Mouse (Mus musculus): ENCODE data around the gene Pex6.
A peak's percentile ranks its signal among the peaks of the same experiment; 100 is the strongest.
"Not testable (repeated sequence)": the region's sequence is repeated elsewhere in the genome, so short reads cannot be mapped to it uniquely, and the experiment has no call there.

Pex6 gene

DNA sequence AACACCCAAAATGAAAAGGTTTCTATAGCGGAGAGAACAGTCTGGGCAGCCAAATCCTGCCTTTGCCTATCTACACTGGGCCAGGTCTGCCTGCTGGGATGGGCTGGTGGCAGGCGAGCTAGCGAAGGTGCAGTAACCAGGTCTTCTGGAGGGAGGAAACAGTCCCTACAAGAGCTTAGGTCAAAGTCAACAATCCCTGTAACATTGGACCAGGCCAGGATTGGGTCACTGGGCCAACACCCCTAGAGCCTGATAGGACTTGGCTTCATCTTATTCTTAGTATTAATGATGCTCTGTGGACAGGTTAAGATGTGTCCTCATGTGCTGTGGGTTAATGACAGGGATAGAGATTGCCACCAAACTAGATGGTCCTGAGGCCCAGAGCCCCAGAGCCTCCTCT is 22.8 kb downstream of the Pex6 start:
- no peak for DNase-seq (ENCODE audit: low spot score in 2 of 2)

DNA sequence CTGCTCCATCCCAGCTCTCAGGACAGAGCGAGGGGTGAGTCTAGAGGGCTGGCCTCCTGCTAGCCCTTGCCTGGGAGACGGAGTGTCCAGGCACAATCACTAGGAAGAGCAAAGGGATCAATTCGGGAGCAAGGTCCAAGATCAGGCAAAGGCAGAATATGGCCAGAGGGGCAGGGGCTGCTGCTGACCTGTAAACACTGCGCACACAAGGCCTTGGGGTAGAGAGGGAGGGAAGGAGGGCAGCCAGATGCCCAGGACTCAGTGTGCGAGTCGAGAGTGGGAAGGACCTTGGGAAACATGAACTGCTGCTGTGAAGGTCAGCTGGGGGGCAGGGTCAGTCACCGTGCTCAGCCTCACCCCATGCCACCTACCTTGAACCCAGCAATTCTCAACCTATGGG is 24.0 kb downstream of the Pex6 start:
- no peak for DNase-seq (ENCODE audit: low spot score in 2 of 2)

DNA sequence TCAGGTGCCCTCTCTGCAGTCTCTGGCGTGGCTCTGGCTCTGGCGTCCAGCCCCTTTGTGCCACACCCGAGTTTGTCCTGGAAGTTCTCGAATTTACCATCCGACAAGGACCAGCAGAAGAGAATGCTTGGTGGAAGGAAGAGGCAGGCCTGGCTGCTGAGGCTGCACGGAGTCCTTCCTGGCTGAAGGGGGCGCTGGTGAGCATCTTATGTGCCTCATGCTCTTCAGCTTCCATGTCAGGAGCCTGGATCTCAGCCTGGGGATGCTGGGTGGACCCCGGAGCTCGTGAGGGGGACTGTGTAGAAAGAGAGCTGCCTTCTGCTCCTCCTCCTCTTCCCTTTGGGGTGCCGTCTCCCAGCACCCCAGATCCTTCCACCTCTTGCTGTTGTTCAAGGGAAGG is 24.9 kb downstream of the Pex6 start:
- DNase-seq (ENCODE audit: low spot score in 2 of 2) = peak; percentile 34 to 70

DNA sequence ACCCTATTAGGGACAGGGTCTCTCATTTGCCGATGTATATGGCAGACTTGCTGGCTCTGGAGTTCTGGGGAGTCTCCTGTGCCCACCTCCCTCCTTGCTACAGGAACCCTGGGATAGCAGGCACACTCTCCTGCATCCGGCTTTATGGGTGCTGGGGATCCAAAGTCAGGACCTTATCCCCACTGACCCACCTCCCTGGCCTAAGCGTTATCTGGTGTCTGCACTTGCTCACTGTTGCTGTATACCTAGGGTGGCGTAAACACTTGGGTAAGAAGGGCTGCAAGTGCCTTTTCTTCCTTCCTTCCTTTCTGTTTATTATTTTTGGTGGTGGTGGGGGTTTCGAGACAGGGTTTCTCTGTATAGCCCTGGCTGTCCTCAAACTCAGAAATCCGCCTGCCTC is 30.0 kb downstream of the Pex6 start:
- DNase-seq (ENCODE audit: low spot score in 2 of 2) = no peak

DNA sequence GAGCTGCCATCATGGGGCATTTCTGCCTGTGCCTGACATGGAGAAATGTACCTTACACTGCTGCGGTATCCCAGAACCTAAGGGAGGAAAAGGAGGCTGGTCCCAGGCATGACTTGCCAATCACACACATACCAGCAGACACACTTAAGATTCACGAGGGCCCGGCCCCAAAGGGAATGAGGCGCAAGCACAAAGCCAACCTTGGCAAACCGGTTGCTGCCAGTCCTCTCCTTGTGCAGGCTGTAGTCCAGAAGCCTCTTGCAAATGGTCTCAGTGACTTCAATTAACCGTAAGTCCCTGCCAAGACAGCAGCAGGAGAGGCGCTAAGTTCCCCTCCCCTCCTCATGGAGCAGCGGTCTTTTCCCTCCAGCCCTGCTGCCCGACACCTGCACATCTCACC is 31.7 kb downstream of the Pex6 start:
- DNase-seq (ENCODE audit: low spot score in 2 of 2) = no peak

DNA sequence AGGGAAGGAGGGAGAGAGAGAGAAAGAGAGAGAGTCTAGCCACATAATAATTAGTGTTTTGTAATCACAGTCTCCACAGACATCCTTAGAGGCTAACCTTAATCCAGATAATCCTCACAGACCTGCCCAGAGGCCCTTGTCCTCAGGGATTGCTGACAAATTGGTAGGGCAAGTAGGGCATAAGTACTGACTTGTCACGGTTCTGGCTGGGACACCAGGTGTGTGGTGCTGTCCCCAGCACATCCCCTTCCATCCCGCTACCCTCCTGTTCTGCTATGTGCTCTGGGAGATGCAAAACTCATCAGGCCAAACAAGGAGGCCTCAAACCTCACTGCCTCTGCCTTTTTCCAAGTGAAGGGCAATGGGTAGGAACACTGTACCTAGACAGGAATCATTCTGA is 34.2 kb downstream of the Pex6 start:
- DNase-seq (ENCODE audit: low spot score in 2 of 2) = no peak

DNA sequence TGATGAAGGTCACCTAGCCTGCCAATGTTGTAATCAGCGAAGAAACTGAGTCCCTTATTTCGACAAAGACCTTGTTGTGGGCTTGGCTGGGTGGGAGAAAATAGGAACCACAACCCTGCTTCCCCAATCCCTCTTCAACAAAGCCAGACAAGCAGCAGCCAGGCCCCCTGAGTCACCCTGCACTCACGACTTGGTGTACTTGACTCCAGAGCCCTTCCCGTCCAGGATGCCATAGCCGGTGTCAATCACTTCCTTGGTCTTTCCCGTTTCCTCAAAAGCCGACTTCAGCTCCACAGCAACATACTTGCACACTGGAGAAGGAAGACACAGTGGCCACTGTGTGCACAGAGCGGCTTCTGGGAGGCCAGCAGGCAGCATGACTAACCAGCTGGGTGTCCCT is 36.0 kb downstream of the Pex6 start:
- no peak for DNase-seq (ENCODE audit: low spot score in 2 of 2)

DNA sequence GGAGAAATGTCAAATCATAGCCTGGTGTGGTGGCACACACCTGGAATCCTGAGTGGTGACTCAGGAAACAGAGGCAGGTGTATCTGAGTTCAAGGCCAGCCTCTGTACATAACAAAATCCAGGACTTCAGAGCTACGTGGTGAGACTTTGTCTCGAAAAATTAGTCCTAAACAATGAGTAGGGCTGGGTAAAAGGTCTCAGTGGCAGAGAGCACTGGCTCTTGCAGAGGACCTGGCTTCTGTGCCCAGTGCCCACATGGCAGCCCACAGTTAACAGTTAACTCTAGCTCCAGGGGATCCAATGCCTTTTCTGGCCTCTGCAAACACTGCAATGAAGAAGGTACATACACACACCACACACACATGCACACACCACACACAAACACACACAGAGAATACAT is 36.5 kb downstream of the Pex6 start:
- no peak for DNase-seq (ENCODE audit: low spot score in 2 of 2)

DNA sequence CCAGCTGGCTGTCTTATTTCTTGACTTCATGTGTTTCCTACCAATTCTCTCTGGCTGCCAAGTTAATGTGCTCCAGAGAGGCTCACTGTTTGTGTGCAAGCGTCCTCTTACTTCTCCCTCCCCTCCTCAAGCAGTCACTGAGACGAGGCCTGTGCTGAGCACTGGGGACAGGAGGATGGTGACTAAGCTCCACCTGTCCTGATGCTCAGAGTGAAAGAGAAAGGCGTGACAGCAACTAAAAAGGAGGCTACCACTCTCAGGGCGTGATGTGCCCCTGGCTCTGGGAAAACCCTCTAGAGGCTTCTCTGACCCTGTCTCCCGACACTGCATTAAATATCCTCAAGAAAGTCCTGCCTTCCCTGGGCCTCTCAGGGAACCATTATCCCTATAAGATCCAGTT is 38.0 kb downstream of the Pex6 start:
- no peak for DNase-seq (ENCODE audit: low spot score in 2 of 2)

DNA sequence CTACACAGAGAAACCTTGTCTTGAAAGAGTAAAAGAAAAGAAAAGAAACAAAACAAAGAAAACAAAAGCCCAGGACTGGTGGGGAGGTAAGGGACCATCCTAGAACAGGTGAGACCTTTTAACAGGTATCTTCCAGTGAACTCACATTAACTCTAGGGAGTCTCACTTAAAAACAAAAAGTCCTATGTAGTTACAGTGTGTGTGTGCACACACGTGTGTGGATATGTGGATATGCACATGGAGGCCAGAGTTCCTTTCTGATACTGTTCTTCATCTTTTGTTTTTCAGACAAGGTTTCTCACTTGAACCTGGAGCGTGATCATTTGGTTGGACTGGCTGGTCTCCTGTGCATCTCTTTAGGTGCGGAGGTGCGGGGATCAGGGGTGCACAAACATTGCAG is 39.3 kb downstream of the Pex6 start:
- no peak for DNase-seq (ENCODE audit: low spot score in 2 of 2)

DNA sequence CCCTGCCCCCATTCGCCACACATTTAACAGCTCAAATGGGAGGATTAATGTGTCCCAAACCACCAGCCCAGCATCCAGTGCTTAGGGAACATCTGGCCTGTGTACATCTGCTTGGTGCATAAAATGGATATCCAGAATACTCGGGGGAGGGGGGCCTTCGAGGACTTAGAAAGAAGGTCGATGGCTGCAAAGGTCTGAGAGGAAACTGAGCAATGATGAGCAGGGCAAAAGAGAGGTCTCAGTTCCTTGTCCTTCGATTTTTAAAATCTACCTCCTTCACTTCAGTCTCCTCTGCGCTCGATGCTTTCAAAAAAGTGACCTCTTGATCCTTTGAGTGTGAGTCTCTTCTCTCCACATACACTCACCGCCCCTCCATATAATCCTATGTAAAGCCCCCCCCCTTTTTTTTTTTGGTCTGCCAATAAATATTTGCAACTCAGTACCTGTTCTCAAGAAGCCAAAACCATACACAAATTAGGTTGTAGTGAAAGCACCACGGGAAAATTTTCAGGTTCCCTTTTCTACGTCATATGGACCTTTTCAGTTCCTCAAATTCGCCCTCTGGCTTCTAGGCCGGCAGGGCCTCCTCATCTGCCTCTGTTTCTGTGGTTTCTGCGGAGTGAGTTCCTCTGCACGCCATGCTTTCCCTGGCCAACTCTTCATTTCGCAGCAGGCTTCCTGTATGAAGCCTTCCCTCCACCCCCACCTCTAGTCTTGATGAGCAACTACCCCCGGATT is 40.0 kb downstream of the Pex6 start:
- no peak for DNase-seq (ENCODE audit: low spot score in 2 of 2)

DNA sequence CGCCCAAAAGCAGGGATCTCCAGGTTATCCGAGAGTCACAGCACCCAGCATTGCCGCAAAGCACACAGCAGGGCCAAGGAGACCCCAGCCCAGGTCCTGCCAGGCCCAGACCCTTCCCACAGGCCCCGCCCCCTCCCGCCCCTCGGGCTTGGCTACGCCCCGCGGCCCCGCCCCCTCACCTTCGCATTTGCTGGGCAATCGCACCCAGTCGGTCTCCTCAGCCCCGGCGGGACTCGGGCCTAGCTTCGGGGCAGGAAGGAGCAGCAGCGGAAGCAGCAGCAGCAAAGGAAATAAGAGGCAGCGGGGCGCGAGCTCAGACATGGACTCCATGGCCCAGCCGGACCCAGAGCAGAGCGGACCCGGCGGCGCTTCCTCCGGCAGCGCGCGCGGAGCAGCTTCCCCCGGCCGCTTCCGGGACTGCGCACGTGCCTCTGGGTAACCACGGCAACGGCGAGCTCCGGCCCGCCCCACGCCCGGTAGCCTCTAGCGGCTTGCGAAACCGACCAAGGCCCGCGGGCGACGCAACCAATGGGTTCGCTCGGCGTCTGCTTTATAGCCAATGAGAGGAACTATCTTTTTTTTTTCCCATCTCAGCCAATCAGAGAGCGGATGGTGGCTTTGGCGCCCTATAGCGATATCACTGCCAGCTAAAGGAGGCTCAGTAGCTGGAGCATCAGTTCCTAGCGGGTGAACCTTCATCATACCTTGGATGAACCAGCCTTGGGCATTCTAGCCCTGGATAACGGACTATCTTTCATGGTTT is 40.7 kb downstream of the Pex6 start, which contains the start of gene Cnpy3:
Cnpy3 (minus strand) TSS at position 421 of the 763 bp plus-strand sequence.
- DNase-seq (ENCODE audit: low spot score in 2 of 2) = peak; percentile 89 to 98

DNA sequence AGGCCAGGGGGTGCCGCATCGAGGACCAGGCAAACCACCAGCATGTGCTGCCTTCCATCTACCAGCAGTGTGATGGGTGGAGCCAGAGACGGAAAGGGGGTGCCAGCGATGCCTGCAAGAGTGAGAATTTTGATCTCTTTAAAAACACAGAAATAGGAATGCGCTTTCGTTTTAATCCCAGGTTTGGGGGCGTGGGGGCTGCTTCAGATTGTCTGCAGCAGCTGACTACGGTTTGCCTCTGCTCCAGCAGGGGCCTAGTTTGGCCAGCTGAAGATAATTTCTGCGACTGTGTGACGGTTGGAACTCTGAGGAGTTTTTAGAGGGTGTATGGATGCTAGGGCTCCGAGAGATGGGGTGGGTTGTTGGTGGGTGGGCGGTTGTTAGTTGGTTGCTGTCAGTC is 47.5 kb downstream of the Pex6 start:
- DNase-seq (ENCODE audit: low spot score in 2 of 2) = no peak

DNA sequence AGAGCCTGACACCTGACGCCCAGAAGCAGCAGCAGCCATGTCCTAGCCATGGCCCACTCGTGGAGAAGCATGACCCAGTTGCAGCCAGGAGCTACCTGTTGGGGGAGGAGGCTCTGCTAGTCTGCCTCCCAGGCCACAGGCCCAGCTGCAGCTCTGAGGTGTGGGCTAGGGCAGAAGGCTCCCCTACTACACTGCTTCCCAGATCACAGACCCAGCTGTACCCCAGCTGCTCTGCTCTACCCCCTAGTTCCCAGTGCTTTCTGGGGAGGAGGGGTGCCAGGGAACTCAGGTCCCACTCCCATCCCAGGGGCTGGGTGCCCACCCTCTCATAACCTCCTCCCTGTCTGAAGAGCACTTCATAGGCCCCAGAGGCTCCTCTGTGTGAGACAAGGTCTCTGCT is 52.3 kb downstream of the Pex6 start, which contains the start of gene Ptcra:
Ptcra (minus strand) TSS at position 169 of the 400 bp plus-strand sequence.
- no peak for DNase-seq (ENCODE audit: low spot score in 2 of 2)

DNA sequence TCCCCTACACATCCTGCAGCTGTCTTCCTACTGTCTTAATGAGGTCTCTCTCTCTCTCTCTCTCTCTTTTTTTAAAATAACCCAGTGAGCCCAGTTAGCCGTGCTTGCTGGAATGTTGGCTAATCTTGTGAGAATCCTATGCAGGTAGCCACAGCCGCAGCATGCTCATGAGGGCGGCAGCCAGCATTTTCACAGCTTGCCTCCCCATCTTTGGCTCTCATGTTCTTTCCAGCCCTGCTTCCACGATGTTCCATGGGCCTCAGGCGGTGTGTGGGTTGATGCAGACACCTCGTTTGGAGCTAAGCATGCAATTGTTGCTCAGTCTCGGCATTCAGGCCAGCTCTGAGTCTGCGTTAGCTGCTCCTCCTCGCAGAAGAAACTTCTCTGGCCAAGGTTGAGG is 53.7 kb downstream of the Pex6 start:
- DNase-seq (ENCODE audit: low spot score in 2 of 2) = not testable (repeated sequence)

DNA sequence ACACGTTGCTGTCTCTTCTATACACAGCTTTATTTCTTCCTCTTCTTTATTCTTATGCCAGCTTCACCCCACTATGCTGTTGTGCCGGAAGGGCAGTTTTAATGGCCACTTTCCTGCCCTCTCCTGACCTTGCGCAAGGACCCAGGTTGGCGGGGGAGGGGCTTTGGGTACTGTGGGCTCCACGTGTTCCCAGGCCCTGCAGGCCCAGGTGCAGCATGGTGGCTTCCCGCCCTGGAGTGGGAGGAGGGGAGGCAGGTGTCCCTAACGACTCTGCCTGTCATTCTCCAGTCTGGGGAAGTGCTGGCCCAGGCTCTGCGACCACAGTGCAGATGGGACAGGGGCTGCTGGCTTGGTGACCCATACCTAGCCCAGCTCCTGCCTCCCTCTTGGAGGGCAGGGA is 56.6 kb downstream of the Pex6 start:
- DNase-seq (ENCODE audit: low spot score in 2 of 2) = no peak

DNA sequence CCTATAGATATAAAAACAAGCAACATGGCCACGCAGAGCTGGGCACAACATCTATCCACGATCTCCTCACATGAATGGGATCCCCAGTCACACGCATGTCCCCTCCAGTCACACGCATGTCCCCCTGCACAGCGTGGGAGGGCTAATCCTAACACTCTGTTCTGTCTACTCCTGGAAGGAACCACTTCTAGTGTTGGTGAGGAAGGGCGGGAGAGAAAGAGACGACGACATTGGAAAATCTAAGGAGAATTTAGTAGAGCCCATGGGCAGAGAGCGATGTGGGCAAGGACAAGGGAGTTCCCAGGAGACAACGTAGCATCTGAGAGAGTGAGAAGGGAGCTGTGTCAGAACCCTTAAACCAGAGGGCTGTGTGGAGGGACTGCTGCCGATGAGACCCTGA is 59.3 kb downstream of the Pex6 start:
- no peak for DNase-seq (ENCODE audit: low spot score in 2 of 2)

DNA sequence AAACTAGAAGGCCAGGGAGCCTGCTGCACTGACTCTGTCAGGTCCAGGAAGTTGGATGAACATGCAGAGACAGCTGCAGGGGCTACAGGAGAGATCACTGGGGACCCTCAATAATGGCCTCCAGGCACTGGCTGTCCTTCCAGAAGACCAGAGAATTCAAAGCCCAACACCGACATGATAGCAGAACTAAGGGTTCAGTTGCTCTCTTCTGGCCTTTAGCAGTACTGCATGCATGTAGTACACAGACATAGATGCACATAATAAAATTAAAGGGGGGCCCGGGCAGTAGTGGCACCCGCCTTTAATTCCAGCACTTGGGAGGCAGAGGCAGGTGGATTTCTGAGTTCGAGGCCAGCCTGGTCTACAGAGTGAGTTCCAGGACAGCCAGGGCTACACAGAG is 59.8 kb downstream of the Pex6 start:
- no peak for DNase-seq (ENCODE audit: low spot score in 2 of 2)

DNA sequence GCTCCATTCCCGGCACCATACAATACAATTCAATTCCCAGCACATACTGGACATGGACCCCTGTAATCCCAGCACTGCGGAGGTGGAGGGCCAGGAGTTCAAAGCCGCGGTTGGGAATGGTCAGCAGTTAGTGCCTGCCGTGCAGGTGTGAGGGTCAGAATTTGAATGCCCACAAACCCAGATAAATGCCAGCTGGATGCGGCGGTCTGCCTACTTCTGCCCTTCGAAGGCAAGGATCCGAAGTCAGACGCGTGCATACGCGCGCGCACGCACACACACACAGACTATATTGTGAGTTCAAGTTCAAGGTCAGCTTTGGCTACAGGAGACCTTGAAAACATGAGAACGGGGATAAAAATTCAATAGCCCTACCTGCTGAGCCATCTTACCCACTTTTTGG is 60.4 kb downstream of the Pex6 start:
- no peak for DNase-seq (ENCODE audit: low spot score in 2 of 2)

DNA sequence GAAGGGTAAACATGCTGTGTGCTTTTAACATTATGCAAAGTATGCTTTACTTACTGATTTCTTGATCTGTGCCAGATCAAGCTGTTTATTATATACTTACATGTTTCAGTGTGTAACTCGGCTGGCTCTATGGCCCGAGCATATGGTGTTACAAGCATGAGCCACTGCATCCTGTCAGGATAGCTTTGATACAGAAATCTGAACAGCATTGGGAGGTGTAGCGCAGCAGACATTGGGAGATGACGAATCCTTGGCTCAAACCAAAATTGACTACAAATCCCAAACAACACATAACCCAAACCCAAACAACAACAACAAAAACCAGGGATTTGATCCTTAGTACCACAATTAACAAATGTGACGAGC is 60.8 kb downstream of the Pex6 start:
- no peak for DNase-seq (ENCODE audit: low spot score in 2 of 2)

DNA sequence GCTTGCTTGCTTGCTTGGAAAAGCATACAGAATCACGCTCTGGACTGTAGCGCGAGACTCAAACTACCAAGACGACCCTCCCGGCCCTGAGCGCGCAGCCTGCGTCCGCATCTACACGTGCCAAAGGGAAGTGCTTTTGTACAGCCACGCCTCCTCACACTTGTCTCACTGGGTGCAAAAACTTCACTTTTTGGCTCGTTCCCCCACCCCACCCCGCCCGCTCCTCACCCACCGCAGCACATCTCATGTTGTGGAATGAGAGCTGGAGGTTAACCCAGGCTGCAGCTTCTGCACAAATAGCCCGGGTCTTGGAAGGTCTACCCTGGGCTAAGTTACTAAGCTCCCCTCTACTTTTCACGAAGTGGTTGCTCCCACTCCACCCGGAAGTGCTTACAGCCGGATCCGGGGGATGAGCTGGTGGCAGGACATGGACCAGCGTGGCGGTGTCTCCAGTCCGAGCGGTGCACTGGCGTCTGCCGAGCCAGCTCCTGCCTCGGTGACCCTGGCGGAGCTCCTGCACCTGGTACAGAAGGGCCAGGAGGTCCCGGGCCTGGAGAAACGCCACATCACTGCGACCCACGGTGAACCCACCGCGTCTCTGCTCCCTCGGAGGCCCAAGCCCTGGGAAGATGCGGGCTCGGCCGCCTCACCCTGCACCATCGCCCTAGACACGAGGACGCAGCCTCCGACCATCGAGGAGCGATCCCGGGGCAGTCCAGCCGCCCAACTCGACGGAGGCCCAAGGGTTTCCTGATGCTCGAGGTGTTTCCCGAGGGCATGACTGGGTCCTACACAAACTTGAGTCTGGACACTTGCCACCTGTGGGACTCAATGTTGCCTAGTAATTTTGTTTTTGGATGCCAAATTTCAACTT is 61.4 kb downstream of the Pex6 start, which contains the start of gene 2310039H08Rik:
2310039H08Rik (plus strand) TSS at position 232 of the 874 bp plus-strand sequence.
- peak; percentile 73 to 81 for DNase-seq (ENCODE audit: low spot score in 2 of 2)

All from spleen, postnatal 10 days (tissue).